Mouse (Mus musculus) heart, embryonic 11.5 days (tissue): ENCODE measurements at regions not wholly inside any gene's neighbourhood (a gene's known extent, or its start where the extent isn't known, plus 50 kb on each side); places are given as distances from the start of the nearest gene placed in this dataset.

Experiments used
- ATAC-seq: fragments of 200-750 bp; cut with Nextera tagmentation; replicated peaks from 2 replicates; pipeline ENCODE4 v1.8.0; 2017; ENCODE audit warnings: moderate library complexity; ENCODE audit not compliant: insufficient number of reproducible peaks, low FRiP score, low TSS enrichment
- H3K27ac ChIP-seq: fragments of 300-500 bp; sonication (generic); 2 replicates; pipeline ENCODE4 v1.5.1; 2014; ENCODE audit warnings: mild to moderate bottlenecking, low read depth, low read length
- H3K27me3 ChIP-seq: fragments of 300-500 bp; sonication (generic); 2 replicates; pipeline ENCODE4 v1.6.1; 2014; ENCODE audit warnings: mild to moderate bottlenecking, low read length, mixed read lengths; ENCODE audit not compliant: control insufficient read depth, insufficient read depth
- H3K36me3 ChIP-seq: fragments of 300-500 bp; sonication (generic); 2 replicates; pipeline ENCODE4 v1.6.1; 2014; ENCODE audit warnings: mild to moderate bottlenecking, low read length, moderate library complexity, mixed read lengths; ENCODE audit not compliant: control insufficient read depth, insufficient read depth
- H3K4me1 ChIP-seq: fragments of 300-500 bp; sonication (generic); 2 replicates; pipeline ENCODE4 v1.6.1; 2014; ENCODE audit warnings: low read length; ENCODE audit not compliant: control insufficient read depth, insufficient read depth
- H3K4me2 ChIP-seq: fragments of 300-500 bp; sonication (generic); 2 replicates; pipeline ENCODE4 v1.6.1; 2014; ENCODE audit warnings: mild to moderate bottlenecking, moderate library complexity
- H3K4me3 ChIP-seq: fragments of 300-500 bp; sonication (generic); 2 replicates; pipeline ENCODE4 v1.5.1; 2014; ENCODE audit warnings: low read depth, low read length
- H3K9ac ChIP-seq: fragments of 300-500 bp; sonication (generic); 2 replicates; pipeline ENCODE4 v1.6.1; 2014; ENCODE audit warnings: mild to moderate bottlenecking, low read depth, low read length, moderate library complexity
- H3K9me3 ChIP-seq: fragments of 300-500 bp; sonication (generic); replicated peaks from 2 replicates; pipeline ENCODE4 v1.6.1; 2016; ENCODE audit warnings: low read length; ENCODE audit not compliant: control insufficient read depth
- WGBS: fragments of 180-500 bp; shearing (Covaris S2); extraction: QIAGEN DNeasy Blood & Tissue Kit; methylation state at CpG from one replicate; pipeline ENCODE4 v1.1.7; 2014; ENCODE audit not compliant: insufficient replicate concordance; 5-methylcytosine and 5-hydroxymethylcytosine counted together

GRCm38 (mm10) chr10:68606848-68607247, 65.2 kb upstream of the Cabcoco1 start:
- H3K27ac ChIP-seq = no peak overlapping the region
- H3K36me3 ChIP-seq = no peaks in the 10 kb centered on the region
- no peaks in the 10 kb centered on the region for H3K4me1 ChIP-seq
- ATAC-seq = no peak
- WGBS = 59% methylated on average over 2 of the region's 2 CpGs
- H3K9ac ChIP-seq = no peak overlapping the region
- H3K9me3 ChIP-seq = no peaks in the 10 kb centered on the region
- H3K4me2 ChIP-seq = no peak overlapping the region
- no peak overlapping the region for H3K4me3 ChIP-seq
- H3K27me3 ChIP-seq = no peaks in the 10 kb centered on the region

DNA sequence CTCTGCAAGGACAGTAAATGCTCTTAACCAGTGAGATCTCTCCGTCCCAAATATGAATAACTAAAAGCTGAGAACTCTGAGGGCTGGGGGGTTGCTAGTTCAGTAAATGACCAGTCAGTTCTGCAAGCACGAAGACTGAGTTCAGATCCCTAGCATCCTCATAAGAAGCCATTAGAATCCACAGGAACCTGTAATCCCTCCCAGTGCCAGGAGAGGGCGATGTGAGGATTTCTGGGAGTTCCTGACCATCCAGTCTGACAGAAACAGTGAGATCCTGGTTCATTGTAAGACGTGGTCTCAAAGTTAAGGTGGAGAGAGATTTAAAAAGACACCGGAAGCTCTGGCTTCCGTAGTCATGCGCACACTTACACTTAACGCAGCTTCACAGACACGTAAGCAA, 70.2 kb upstream of the Cabcoco1 start:
- Histone ChIP-seq H3K4me1 (no peaks in the 10 kb centered on the region), H3K9me3 (no peaks in the 10 kb centered on the region), H3K27ac (no peak overlapping the region), H3K27me3 (no peaks in the 10 kb centered on the region), H3K36me3 (no peaks in the 10 kb centered on the region), H3K4me2 (no peak overlapping the region), H3K9ac (no peak overlapping the region), H3K4me3 (no peak overlapping the region)
- no peak for ATAC-seq
- 80% methylated on average over 9 of the region's 9 CpGs for WGBS

DNA sequence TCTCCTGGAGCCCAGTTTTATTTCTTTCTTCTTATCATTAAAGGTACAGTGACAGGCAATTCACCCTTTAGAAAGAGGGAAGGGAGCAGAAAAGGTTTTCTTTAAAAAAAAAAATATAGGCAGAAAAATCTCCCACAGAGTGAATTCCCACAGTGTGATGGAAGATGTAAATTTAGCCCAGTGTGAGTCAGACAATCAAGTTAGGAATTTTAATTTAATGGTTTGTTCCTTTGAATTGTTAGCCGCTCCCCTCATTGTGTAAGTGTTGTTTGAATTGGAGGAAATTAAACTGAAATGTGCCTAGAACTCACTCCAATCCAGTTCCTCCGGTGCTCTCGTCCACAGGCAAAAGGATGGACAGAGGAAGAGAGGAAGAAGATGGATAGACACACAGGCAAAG, 71.0 kb upstream of the Cabcoco1 start:
- H3K4me2 ChIP-seq = no peak overlapping the region
- H3K27me3 ChIP-seq = no peaks in the 10 kb centered on the region
- no peaks in the 10 kb centered on the region for H3K9me3 ChIP-seq
- no peak overlapping the region for H3K4me3 ChIP-seq
- no peaks in the 10 kb centered on the region for H3K36me3 ChIP-seq
- no peak for ATAC-seq
- H3K27ac ChIP-seq = no peak overlapping the region
- 90% methylated on average over 3 of the region's 3 CpGs for WGBS
- no peak overlapping the region for H3K9ac ChIP-seq
- no peaks in the 10 kb centered on the region for H3K4me1 ChIP-seq

DNA sequence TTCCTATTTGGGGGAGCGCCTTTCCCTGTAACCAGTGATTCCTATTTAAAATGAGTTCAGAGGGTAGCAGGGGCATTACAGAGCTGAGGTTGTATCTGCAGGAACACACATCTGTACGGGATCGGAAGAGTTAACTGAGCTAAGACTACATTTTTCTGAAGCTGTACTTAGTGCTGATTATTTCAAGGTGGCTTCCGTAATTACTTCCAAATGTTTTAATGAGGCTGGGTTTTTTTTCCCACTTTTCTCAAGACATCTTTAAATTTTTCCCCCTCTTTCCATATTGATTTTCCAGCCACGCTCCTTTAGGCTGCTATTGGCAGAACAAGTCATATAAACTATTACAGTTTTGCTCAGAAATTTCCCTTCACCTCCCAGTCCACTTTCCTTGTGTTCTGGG, 82.1 kb upstream of the Cabcoco1 start:
- H3K9me3 ChIP-seq = no peaks in the 10 kb centered on the region
- no peak for ATAC-seq
- H3K9ac ChIP-seq = no peak overlapping the region
- 79% methylated on average over 5 of the region's 5 CpGs for WGBS
- H3K4me1 ChIP-seq = no peaks in the 10 kb centered on the region
- no peak overlapping the region for H3K27ac ChIP-seq
- no peaks in the 10 kb centered on the region for H3K36me3 ChIP-seq
- H3K4me2 ChIP-seq = no peak overlapping the region
- no peak overlapping the region for H3K4me3 ChIP-seq
- H3K27me3 ChIP-seq = no peaks in the 10 kb centered on the region

DNA sequence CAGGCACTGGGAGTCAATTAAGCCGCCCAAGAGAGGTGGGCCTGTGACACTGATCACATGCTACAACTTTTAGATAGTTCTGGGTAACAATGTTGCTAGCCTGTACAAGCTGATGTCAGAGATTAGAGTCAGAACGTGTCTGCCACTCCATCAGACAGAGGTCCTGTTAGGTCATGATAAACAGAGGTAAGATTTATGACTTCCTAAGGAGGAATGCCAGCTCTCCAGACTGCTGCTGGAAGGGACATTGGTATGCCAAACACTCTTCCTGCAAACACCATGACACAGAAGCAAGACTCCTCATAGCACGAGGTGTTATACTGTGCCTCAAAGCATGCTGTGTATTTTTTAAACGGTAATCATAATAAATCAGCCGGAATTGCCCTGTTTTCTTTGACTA, 83.6 kb upstream of the Cabcoco1 start:
- Histone ChIP-seq H3K36me3 (no peaks in the 10 kb centered on the region), H3K4me1 (no peaks in the 10 kb centered on the region), H3K9ac (no peak overlapping the region), H3K4me2 (no peak overlapping the region), H3K27ac (no peak overlapping the region), H3K9me3 (no peaks in the 10 kb centered on the region), H3K27me3 (no peaks in the 10 kb centered on the region), H3K4me3 (no peak overlapping the region)
- 46% methylated on average over 5 of the region's 5 CpGs for WGBS
- no peak for ATAC-seq

GRCm38 (mm10) chr10:68625752-68626151, 84.1 kb upstream of the Cabcoco1 start:
- no peak for ATAC-seq
- Histone ChIP-seq H3K4me3 (no peak overlapping the region), H3K9ac (no peak overlapping the region), H3K36me3 (no peaks in the 10 kb centered on the region), H3K4me2 (no peak overlapping the region), H3K4me1 (no peaks in the 10 kb centered on the region), H3K27ac (no peak overlapping the region), H3K27me3 (no peaks in the 10 kb centered on the region), H3K9me3 (no peaks in the 10 kb centered on the region)
- 34% methylated on average over 2 of the region's 2 CpGs for WGBS

DNA sequence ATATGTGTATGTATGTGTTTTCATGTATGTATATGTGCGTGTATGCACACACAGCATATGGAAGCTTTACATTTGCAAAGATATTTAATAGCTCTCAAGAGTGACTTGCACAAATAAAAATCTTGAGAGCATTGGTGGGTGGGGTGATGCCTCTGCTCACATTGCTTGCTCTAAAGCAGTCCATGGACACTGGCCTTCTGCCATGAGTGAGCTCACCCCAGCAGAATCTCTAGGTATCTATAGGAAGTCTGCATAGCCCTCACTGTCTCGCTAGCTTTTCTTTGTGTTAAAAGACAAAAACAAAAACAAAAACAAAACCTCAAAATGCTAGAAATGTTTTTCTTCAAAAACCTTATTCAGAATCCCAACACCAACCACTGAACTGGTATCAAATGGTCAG, 87.8 kb upstream of the Cabcoco1 start:
- H3K36me3 ChIP-seq = no peaks in the 10 kb centered on the region
- H3K4me2 ChIP-seq = no peak overlapping the region
- no peaks in the 10 kb centered on the region for H3K4me1 ChIP-seq
- no peaks in the 10 kb centered on the region for H3K9me3 ChIP-seq
- H3K27me3 ChIP-seq = no peaks in the 10 kb centered on the region
- 77% methylated on average over 2 of the region's 2 CpGs for WGBS
- H3K9ac ChIP-seq = no peak overlapping the region
- ATAC-seq = no peak
- H3K4me3 ChIP-seq = no peak overlapping the region
- H3K27ac ChIP-seq = no peak overlapping the region

DNA sequence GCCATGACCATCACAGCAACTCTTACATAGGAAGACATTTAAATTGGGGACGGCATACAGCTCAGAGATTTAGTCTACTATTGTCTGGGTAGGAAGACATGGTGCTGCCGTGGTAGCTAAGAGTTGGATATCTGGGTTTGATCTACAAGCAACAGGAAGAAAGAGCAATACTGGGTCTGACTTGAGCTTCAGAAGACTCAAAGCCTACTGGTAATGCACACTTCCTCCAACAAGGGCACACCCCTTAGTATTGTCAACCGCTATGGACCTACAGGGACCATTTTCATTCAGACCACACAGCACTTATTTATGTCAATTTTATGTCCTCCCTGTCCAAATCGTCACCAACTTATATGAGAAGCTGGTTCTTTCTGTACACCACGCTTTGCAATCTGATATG, 90.3 kb upstream of the Tmem26 start:
- WGBS = 79% methylated on average over 5 of the region's 5 CpGs
- Histone ChIP-seq H3K27ac (no peak overlapping the region), H3K36me3 (no peaks in the 10 kb centered on the region), H3K4me2 (no peak overlapping the region), H3K27me3 (no peaks in the 10 kb centered on the region), H3K9ac (no peak overlapping the region), H3K4me1 (no peaks in the 10 kb centered on the region), H3K4me3 (no peak overlapping the region), H3K9me3 (no peaks in the 10 kb centered on the region)
- ATAC-seq = no peak

GRCm38 (mm10) chr10:68652700-68653099, 70.7 kb upstream of the Tmem26 start:
- ATAC-seq = no peak
- Histone ChIP-seq H3K4me1 (no peaks in the 10 kb centered on the region), H3K27me3 (no peaks in the 10 kb centered on the region), H3K4me2 (no peak overlapping the region), H3K27ac (no peak overlapping the region), H3K9ac (no peak overlapping the region), H3K36me3 (no peaks in the 10 kb centered on the region), H3K9me3 (no peaks in the 10 kb centered on the region), H3K4me3 (no peak overlapping the region)
- WGBS = 36% methylated on average over 5 of the region's 5 CpGs
